Mouse (Mus musculus) forebrain, embryonic 16.5 days (tissue): ENCODE data around the gene Gm28048. TPM values are rescaled to one million over a fixed set of nuclear protein-coding genes. Genes with fewer than 3 reads are reported as not detected.

Source experiments
- ATAC-seq: fragments of 200-750 bp; cut with Nextera tagmentation; 2 replicates; pipeline ENCODE4 v1.8.0; 2017; ENCODE audit warnings: mild to moderate bottlenecking, moderate library complexity
- H3K27ac ChIP-seq: fragments of 300-500 bp; sonication (generic); 2 replicates; pipeline ENCODE4 v1.5.1; 2014; ENCODE audit warnings: low read length, control low read depth
- H3K27me3 ChIP-seq: fragments of 300-500 bp; sonication (generic); replicated peaks from 2 replicates; pipeline ENCODE4 v1.6.1; 2014; ENCODE audit warnings: low read length; ENCODE audit not compliant: control insufficient read depth, insufficient read depth
- H3K36me3 ChIP-seq: fragments of 300-500 bp; sonication (generic); 2 replicates; pipeline ENCODE4 v1.6.1; 2014; ENCODE audit not compliant: control insufficient read depth, insufficient read depth
- H3K4me1 ChIP-seq: fragments of 300-500 bp; sonication (generic); replicated peaks from 2 replicates; pipeline ENCODE4 v1.6.1; 2014; ENCODE audit warnings: low read length; ENCODE audit not compliant: control insufficient read depth, insufficient read depth
- H3K4me2 ChIP-seq: fragments of 300-500 bp; sonication (generic); 2 replicates; pipeline ENCODE4 v1.6.1; 2014; ENCODE audit warnings: mild to moderate bottlenecking, low read length, control low read depth
- H3K4me3 ChIP-seq: fragments of 300-500 bp; sonication (generic); replicated peaks from 2 replicates; pipeline ENCODE4 v1.5.1; 2014; ENCODE audit warnings: mild to moderate bottlenecking, low read length, control low read depth
- H3K9ac ChIP-seq: fragments of 300-500 bp; sonication (generic); replicated peaks from 2 replicates; pipeline ENCODE4 v1.6.1; 2014; ENCODE audit warnings: low read depth, low read length, control low read depth
- H3K9me3 ChIP-seq: fragments of 300-500 bp; sonication (generic); 2 replicates; pipeline ENCODE4 v1.6.1; 2016; ENCODE audit warnings: low read length; ENCODE audit not compliant: control insufficient read depth
- WGBS: fragments of 180-500 bp; shearing (Covaris S2); extraction: QIAGEN DNeasy Blood & Tissue Kit; methylation state at CpG from one replicate; pipeline ENCODE4 v1.1.7; 2014; 5-methylcytosine and 5-hydroxymethylcytosine counted together
- polyA plus RNA-seq: library from polyadenylated mRNA; unstranded; fragments of >200 nt; fragmentation: Nextera tagmentation; extraction: Ambion mirVana; gene quantifications from 2 replicates; pipeline ENCODE4 v1.2.1, GENCODE M21; 2015

The Gm28048 gene
- polyA plus RNA-seq, 1 experiment from 2014 or later, result 3.0 TPM

- Histone ChIP-seq H3K36me3 (no peaks in the 10 kb centered on the region), H3K27me3 (no peaks in the 10 kb centered on the region), H3K27ac (no peak overlapping the region), H3K9me3 (no peaks in the 10 kb centered on the region), H3K4me1 (peaks cover 25% of the 10 kb centered on the region), H3K4me2 (no peak overlapping the region), H3K9ac (no peak overlapping the region), H3K4me3 (no peak overlapping the region)
- WGBS, result 86% methylated on average over 1 of the region's 1 CpGs
- no peak for ATAC-seq
Measured at GRCm38 (mm10) chr11:22979221-22979620, 2.7 kb downstream of the Gm28048 start.

- Histone ChIP-seq H3K27ac (no peak overlapping the region), H3K36me3 (no peaks in the 10 kb centered on the region), H3K27me3 (no peaks in the 10 kb centered on the region), H3K4me3 (no peak overlapping the region), H3K4me1 (peaks cover 29% of the 10 kb centered on the region), H3K4me2 (no peak overlapping the region), H3K9ac (no peak overlapping the region), H3K9me3 (0 out of 2 replicates have a peak, but pooled peaks cover 2% of the 10 kb centered on the region)
- ATAC-seq, result no peak
- 30% methylated on average over 1 of the region's 1 CpGs for WGBS
Measured at GRCm38 (mm10) chr11:22978711-22979110, 3.2 kb downstream of the Gm28048 start.

GRCm38 (mm10) chr11:22978215-22978614 lies 3.7 kb downstream of the Gm28048 start:
- no peak overlapping the region for H3K27ac ChIP-seq
- no peaks in the 10 kb centered on the region for H3K27me3 ChIP-seq
- no peaks in the 10 kb centered on the region for H3K36me3 ChIP-seq
- WGBS, result 94% methylated on average over 3 of the region's 3 CpGs
- 0 out of 2 replicates have a peak, but pooled peaks cover 3% of the 10 kb centered on the region for H3K9me3 ChIP-seq
- H3K9ac ChIP-seq, result no peak overlapping the region
- H3K4me3 ChIP-seq, result no peak overlapping the region
- peaks cover 29% of the 10 kb centered on the region for H3K4me1 ChIP-seq
- H3K4me2 ChIP-seq, result no peak overlapping the region
- ATAC-seq, result no peak

- Histone ChIP-seq H3K4me1 (peaks cover 20% of the 10 kb centered on the region), H3K27ac (peak overlapping the region; percentile 43; the same call in 1 of the 2 replicates), H3K4me2 (peak overlapping the region; percentile 65), H3K27me3 (no peaks in the 10 kb centered on the region), H3K9ac (peak overlapping the region; percentile 39), H3K4me3 (peak overlapping the region; percentile 63), H3K9me3 (peaks cover 16% of the 10 kb centered on the region), H3K36me3 (0 out of 2 replicates have a peak, but pooled peaks cover 3% of the 10 kb centered on the region)
- no peak for ATAC-seq
- 50% methylated on average over 14 of the region's 14 CpGs for WGBS
Measured at GRCm38 (mm10) chr11:22973599-22973998, 8.3 kb downstream of the Gm28048 start.

- Histone ChIP-seq H3K4me2 (peak overlapping the region; percentile 74), H3K4me1 (peaks cover 20% of the 10 kb centered on the region), H3K36me3 (0 out of 2 replicates have a peak, but pooled peaks cover 3% of the 10 kb centered on the region), H3K9me3 (peaks cover 16% of the 10 kb centered on the region), H3K4me3 (peak overlapping the region; percentile 63), H3K27ac (peak overlapping the region; percentile 65), H3K27me3 (no peaks in the 10 kb centered on the region), H3K9ac (peak overlapping the region; percentile 54)
- ATAC-seq, result peak; percentile 61
- WGBS, result 55% methylated on average over 42 of the region's 46 CpGs
Measured at GRCm38 (mm10) chr11:22972746-22973526, 9.0 kb downstream of the Gm28048 start.

- Histone ChIP-seq H3K4me3 (peak within 1 kb of the TSS; percentile 63), H3K4me1 (peaks cover 20% of the 10 kb centered on the region), H3K9me3 (peaks cover 18% of the 10 kb centered on the region), H3K36me3 (0 out of 2 replicates have a peak, but pooled peaks cover 3% of the 10 kb centered on the region), H3K9ac (peak within 1 kb of the TSS; percentile 54), H3K27ac (peak within 1 kb of the TSS; percentile 65), H3K27me3 (no peaks in the 10 kb centered on the region), H3K4me2 (peak within 1 kb of the TSS; percentile 74)
- 43% methylated on average over 56 of the region's 56 CpGs for WGBS
- ATAC-seq, result peak; percentile 90
Measured at GRCm38 (mm10) chr11:22971835-22972709, 9.8 kb downstream of the Gm28048 start, which contains the start of gene Zrsr1. TSS of gene Zrsr1 (plus strand) at chr11:22972005.

- Histone ChIP-seq H3K36me3 (0 out of 2 replicates have a peak, but pooled peaks cover 5% of the 10 kb centered on the region), H3K27ac (no peak overlapping the region), H3K4me3 (no peak overlapping the region), H3K9me3 (peaks cover 18% of the 10 kb centered on the region), H3K9ac (no peak overlapping the region), H3K4me1 (peaks cover 9% of the 10 kb centered on the region), H3K27me3 (no peaks in the 10 kb centered on the region), H3K4me2 (no peak overlapping the region)
- WGBS, result 97% methylated on average over 1 of the region's 1 CpGs
- ATAC-seq, result no peak
Measured at GRCm38 (mm10) chr11:22970546-22970945, 11.3 kb downstream of the Gm28048 start.

- Histone ChIP-seq H3K9me3 (peaks cover 18% of the 10 kb centered on the region), H3K4me2 (no peak overlapping the region), H3K27ac (no peak overlapping the region), H3K27me3 (no peaks in the 10 kb centered on the region), H3K4me3 (no peak overlapping the region), H3K4me1 (peaks cover 6% of the 10 kb centered on the region), H3K9ac (no peak overlapping the region), H3K36me3 (0 out of 2 replicates have a peak, but pooled peaks cover 5% of the 10 kb centered on the region)
- no peak for ATAC-seq
- WGBS, result 61% methylated on average over 6 of the region's 6 CpGs
Measured at GRCm38 (mm10) chr11:22969486-22969885, 12.4 kb downstream of the Gm28048 start.

GRCm38 (mm10) chr11:22965503-22965902 lies 16.4 kb downstream of the Gm28048 start:
- Histone ChIP-seq H3K27me3 (no peaks in the 10 kb centered on the region), H3K4me3 (no peak overlapping the region), H3K4me2 (no peak overlapping the region), H3K9ac (no peak overlapping the region), H3K4me1 (no peaks in the 10 kb centered on the region), H3K27ac (no peak overlapping the region), H3K9me3 (peaks cover 3% of the 10 kb centered on the region; the same call in 1 of the 2 replicates), H3K36me3 (0 out of 2 replicates have a peak, but pooled peaks cover 2% of the 10 kb centered on the region)
- no peak for ATAC-seq
- WGBS, result 83% methylated on average over 4 of the region's 4 CpGs
